Mouse (Mus musculus) G1E (cell line): Measurements from ENCODE around the gene Lrp4. TPM values are rescaled to one million over a fixed set of nuclear protein-coding genes. Genes with fewer than 3 reads are reported as not detected.

Experiments used
- ATAC-seq: 2 replicates; pipeline ENCODE4 v1.8.0; 2016; ENCODE audit warnings: mild to moderate bottlenecking; ENCODE audit not compliant: insufficient number of reproducible peaks, poor library complexity, low FRiP score, severe bottlenecking; ENCODE audit errors: extremely low read depth
- DNase-seq: peaks from one replicate; pipeline ENCODE4 v3.0.0; 2012; ENCODE audit warnings: low spot score
- H3K27me3 ChIP-seq: 2 replicates; pipeline ENCODE4 v1.6.1; 2012; ENCODE audit warnings: mild to moderate bottlenecking, low read length, inconsistent platforms; ENCODE audit not compliant: insufficient read depth
- H3K36me3 ChIP-seq: replicated peaks from 2 replicates; pipeline ENCODE3; 2012; ENCODE audit warnings: mild to moderate bottlenecking, inconsistent platforms
- H3K4me1 ChIP-seq: 2 replicates; pipeline ENCODE4 v1.6.1; 2012; ENCODE audit warnings: low read depth, low read length, inconsistent platforms, mixed read lengths; ENCODE audit not compliant: insufficient read depth
- H3K4me3 ChIP-seq: 2 replicates; pipeline ENCODE4 v1.5.1; 2012; ENCODE audit warnings: low read depth, mild to moderate bottlenecking, inconsistent platforms, low read length, moderate library complexity, mixed read lengths
- H3K9me3 ChIP-seq: replicated peaks from 2 replicates; pipeline ENCODE4 v1.6.1; 2012; ENCODE audit warnings: inconsistent platforms
- CTCF ChIP-seq: IDR thresholded peaks from 2 replicates; pipeline ENCODE4 v1.5.1; 2012; ENCODE audit warnings: low read depth, low read length, inconsistent platforms, mixed read lengths
- GATA1 ChIP-seq: IDR thresholded peaks from 2 replicates; pipeline ENCODE4 v1.6.1; 2012; ENCODE audit warnings: borderline replicate concordance, low read length, inconsistent platforms, mixed read lengths
- GATA2 ChIP-seq: IDR thresholded peaks from 2 replicates; pipeline ENCODE4 v1.6.1; 2012; ENCODE audit warnings: low read depth, low read length, inconsistent platforms, borderline replicate concordance
- POLR2AphosphoS5 ChIP-seq: IDR thresholded peaks from 2 replicates; pipeline ENCODE4 v1.6.1; 2012; ENCODE audit warnings: low read depth, low read length, inconsistent platforms; ENCODE audit not compliant: insufficient replicate concordance
- TAL1 ChIP-seq: conservative IDR thresholded peaks from 2 replicates; pipeline ENCODE4 v1.6.1; 2012; ENCODE audit warnings: low read depth, low read length, inconsistent platforms, mixed read lengths
- polyA plus RNA-seq: library from polyadenylated mRNA; stranded (reverse); fragments of >175 nt; gene quantifications from 2 replicates; pipeline ENCODE4 v1.2.3, GENCODE M21; 2012
- total RNA-seq, 2 experiments: library from RNA; stranded (forward) in 1 of 2; stranded (reverse) in 1 of 2; fragments of 200-1000 nt in 1 of 2; fragments of >200 nt in 1 of 2; fragmentation: Nextera tagmentation in 1 of 2; gene quantifications; 2 replicates each; pipeline ENCODE4 v1.2.3; 2014 to 2017

Lrp4 gene
- total and polyA plus RNA-seq, 3 experiments = 0.22 TPM; not detected in 2

DNA sequence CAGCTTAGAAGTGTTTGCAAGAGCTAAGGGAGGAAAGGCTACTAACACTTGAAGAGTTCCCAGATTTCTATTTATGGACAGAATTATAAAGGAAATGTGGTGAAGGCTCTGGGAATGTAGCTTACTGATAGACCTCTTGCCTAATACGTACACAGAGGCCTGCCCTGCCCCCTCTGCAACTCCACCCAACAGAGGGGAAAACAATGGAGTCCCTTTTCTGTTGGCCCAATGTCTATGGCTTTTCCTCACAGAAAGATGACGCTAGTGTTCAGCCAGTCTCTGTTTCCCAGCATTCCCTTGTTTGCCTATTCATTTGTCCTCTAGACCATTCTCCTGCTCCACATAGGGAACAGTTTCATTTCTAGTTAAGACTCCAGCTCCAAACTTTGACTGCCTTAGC lies 59.9 kb downstream of the Lrp4 start:
- no peak for TF ChIP-seq TAL1
- no peak for ATAC-seq
- no peaks in the 10 kb centered on the region for H3K36me3 ChIP-seq
- H3K4me3 ChIP-seq = no peak overlapping the region
- no peaks in the 10 kb centered on the region for H3K9me3 ChIP-seq
- H3K4me1 ChIP-seq = peaks cover 2% of the 10 kb centered on the region; the same call in 1 of the 2 replicates
- DNase-seq = no peak
- H3K27me3 ChIP-seq = peaks cover 19% of the 10 kb centered on the region

DNA sequence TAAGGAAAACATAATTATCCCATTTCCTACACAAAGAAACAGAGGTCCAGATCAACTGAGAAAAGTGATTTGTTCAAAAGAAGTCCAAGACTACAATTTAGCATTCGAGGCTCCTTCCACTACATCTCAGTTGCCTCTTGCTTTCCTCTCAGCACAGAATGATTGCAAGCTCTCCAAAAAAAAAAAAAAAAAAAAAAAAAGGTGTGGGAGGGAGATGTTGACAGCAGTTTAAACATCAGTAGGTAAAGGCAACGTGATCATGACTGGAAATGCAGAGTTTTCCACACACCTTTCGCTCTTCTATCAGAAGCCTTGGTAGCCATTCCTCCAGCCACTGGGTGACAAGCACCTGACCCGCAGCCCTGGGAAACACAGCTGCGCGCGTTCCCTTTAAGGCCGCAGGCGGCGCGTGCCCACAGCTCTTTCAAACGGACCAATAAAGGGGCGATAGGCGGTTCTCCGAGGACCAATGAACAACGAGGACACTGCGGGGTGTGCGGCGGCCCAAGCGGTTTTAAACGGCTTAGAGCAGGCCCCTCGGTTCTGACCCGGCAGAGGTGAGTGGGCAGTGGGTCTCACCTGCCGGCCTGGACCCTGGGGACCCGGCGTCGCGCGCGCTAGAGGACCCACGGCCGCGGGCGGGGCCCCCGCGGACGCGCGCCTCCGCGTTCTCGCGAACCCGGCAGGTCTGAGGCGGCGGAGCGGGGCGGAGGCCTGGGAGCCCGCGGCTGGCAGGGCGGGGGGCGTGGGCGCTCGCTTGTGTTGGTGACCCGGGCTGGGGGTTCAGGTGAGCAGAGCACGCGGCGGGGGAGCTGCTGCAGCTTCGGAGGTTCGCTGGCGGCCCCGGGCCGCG lies 69.2 kb downstream of the Lrp4 start, which contains the start of gene Ckap5:
Ckap5 (plus strand) TSS at position 469 of the 853 bp plus-strand sequence.
- Histone ChIP-seq H3K4me3 (peak within 1 kb of the TSS; percentile 92), H3K27me3 (peaks cover 5% of the 10 kb centered on the region; the same call in 1 of the 2 replicates), H3K4me1 (peaks cover 15% of the 10 kb centered on the region), H3K36me3 (peaks cover 19% of the 10 kb centered on the region), H3K9me3 (no peaks in the 10 kb centered on the region; the same call in 1 of the 2 replicates)
- DNase-seq (peak; percentile 95), ATAC-seq (peak; percentile 96)
- TF ChIP-seq TAL1 (no peak), POLR2AphosphoS5 (no peak), CTCF (no peak), GATA2 (no peak), GATA1 (no peak)

DNA sequence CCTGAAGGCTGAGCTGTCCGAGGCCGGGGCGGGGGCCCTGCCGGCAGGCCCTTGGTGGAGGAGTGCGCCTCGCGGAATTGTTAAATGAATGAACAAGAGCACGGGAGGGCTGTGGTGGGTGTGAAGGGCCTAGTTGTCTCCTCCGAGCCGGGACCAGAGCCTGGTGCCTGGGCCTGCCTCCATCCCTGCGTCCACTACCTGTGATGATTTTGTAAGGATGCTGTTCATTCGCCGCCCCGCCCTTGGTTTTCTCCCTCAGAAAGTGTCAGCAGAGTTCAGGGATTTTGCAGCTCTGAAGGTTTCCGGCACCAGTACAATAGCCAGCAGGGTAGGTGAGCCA lies 69.8 kb downstream of the Lrp4 start:
- H3K36me3 ChIP-seq = peaks cover 22% of the 10 kb centered on the region
- TF ChIP-seq TAL1 (no peak), GATA2 (no peak), GATA1 (no peak), CTCF (no peak), POLR2AphosphoS5 (no peak)
- no peak for ATAC-seq

DNA sequence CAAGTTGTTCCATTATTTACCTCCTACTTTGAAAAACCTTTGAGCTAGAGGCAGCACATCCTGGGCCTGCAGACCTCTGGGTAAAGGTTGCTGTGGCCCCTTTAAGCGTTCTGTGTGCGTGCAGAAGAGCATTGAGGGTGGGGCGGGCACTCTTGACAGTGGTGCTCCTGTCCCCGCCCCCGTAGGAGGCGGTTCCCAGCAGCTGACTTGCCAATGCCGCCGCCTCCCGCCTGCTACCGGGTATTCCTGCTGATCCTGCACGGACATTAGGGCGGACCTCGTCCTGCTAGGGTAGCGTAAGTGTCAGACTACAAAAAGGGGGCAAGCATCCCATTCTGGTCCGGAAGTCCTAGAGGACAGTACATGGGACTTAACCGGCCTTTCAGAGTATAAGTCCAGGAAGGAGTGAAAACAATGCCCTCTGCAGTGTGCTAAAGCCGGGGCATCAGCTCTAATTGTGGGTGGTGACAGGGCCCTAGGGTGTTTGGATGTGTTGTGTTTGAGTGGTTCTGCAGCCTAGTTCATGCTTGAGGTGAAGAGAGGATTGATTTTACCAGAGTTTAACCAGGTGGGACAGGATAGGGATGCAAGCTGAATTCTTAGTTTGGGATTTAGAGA lies 80.4 kb downstream of the Lrp4 start:
- peak; percentile 98 for ATAC-seq
- Histone ChIP-seq H3K9me3 (no peaks in the 10 kb centered on the region), H3K36me3 (peaks cover 7% of the 10 kb centered on the region), H3K4me3 (peak overlapping the region; percentile 70), H3K4me1 (peaks cover 15% of the 10 kb centered on the region), H3K27me3 (no peaks in the 10 kb centered on the region)
- TF ChIP-seq TAL1 (no peak), CTCF (no peak), GATA1 (no peak), GATA2 (no peak), POLR2AphosphoS5 (no peak)
- peak; percentile 62 for DNase-seq

More for the DNA sequence above, 69.8 kb downstream of the Lrp4 start:
- DNase-seq = no peak
- Histone ChIP-seq H3K4me3 (peak overlapping the region; percentile 92), H3K27me3 (peaks cover 5% of the 10 kb centered on the region; the same call in 1 of the 2 replicates), H3K9me3 (no peaks in the 10 kb centered on the region; the same call in 1 of the 2 replicates), H3K4me1 (peaks cover 15% of the 10 kb centered on the region)

Other genes starting within 250 kb of the Lrp4 start
- 12.9 and 18.7 TPM in 2 replicates for gene Ddb2, start 220.5 kb upstream of the Lrp4 start, total RNA-seq (2014; fragmentation: Nextera tagmentation)
- gene Ddb2, start 220.5 kb upstream of the Lrp4 start, total RNA-seq (2017) = 15.2 and 18.5 TPM in 2 replicates
- 1.3 and 1.5 TPM in 2 replicates for gene Ddb2, start 220.5 kb upstream of the Lrp4 start, polyA plus RNA-seq
- gene Pacsin3, start 201.6 kb upstream of the Lrp4 start, total RNA-seq (2014; fragmentation: Nextera tagmentation) = not detected in 2 replicates
- 0.33 and 0.35 TPM in 2 replicates for gene Pacsin3, start 201.6 kb upstream of the Lrp4 start, total RNA-seq (2017)
- 0.16 and 0.44 TPM in 2 replicates for gene Pacsin3, start 201.6 kb upstream of the Lrp4 start, polyA plus RNA-seq
- 48.5 and 52.4 TPM in 2 replicates for gene Arfgap2, start 192.5 kb upstream of the Lrp4 start, total RNA-seq (2014; fragmentation: Nextera tagmentation)
- gene Arfgap2, start 192.5 kb upstream of the Lrp4 start, total RNA-seq (2017) = 53.0 and 54.9 TPM in 2 replicates
- gene Arfgap2, start 192.5 kb upstream of the Lrp4 start, polyA plus RNA-seq = 42.1 and 44.2 TPM in 2 replicates
- gene 1110051M20Rik, start 12.8 kb upstream of the Lrp4 start, total RNA-seq (2014; fragmentation: Nextera tagmentation) = not detected in 2 replicates
- gene 1110051M20Rik, start 12.8 kb upstream of the Lrp4 start, total RNA-seq (2017) = 0.58 and 0.76 TPM in 2 replicates
- 0.05 TPM in 1 of 2 replicates, not detected in the other for gene 1110051M20Rik, start 12.8 kb upstream of the Lrp4 start, polyA plus RNA-seq
- 120 and 153 TPM in 2 replicates for gene Ckap5, start 69.3 kb downstream of the Lrp4 start, total RNA-seq (2014; fragmentation: Nextera tagmentation)
- 81.2 and 97.6 TPM in 2 replicates for gene Ckap5, start 69.3 kb downstream of the Lrp4 start, total RNA-seq (2017)
- 3.0 and 3.8 TPM in 2 replicates for gene Ckap5, start 69.3 kb downstream of the Lrp4 start, polyA plus RNA-seq
- not detected in 2 replicates for gene F2, start 178.9 kb downstream of the Lrp4 start, total RNA-seq (2014; fragmentation: Nextera tagmentation)
- 0.06 and 0.11 TPM in 2 replicates for gene F2, start 178.9 kb downstream of the Lrp4 start, total RNA-seq (2017)
- gene F2, start 178.9 kb downstream of the Lrp4 start, polyA plus RNA-seq = 0.09 TPM in 2 replicates
- gene Zfp408, start 192.3 kb downstream of the Lrp4 start, total RNA-seq (2014; fragmentation: Nextera tagmentation) = 9.5 and 9.9 TPM in 2 replicates
- 12.5 and 13.3 TPM in 2 replicates for gene Zfp408, start 192.3 kb downstream of the Lrp4 start, total RNA-seq (2017)
- 15.2 and 16.9 TPM in 2 replicates for gene Zfp408, start 192.3 kb downstream of the Lrp4 start, polyA plus RNA-seq
- 53.1 and 61.5 TPM in 2 replicates for gene Arhgap1, start 192.3 kb downstream of the Lrp4 start, total RNA-seq (2014; fragmentation: Nextera tagmentation)
- gene Arhgap1, start 192.3 kb downstream of the Lrp4 start, total RNA-seq (2017) = 58.1 and 65.1 TPM in 2 replicates
- 27.8 and 37.8 TPM in 2 replicates for gene Arhgap1, start 192.3 kb downstream of the Lrp4 start, polyA plus RNA-seq